Mouse (Mus musculus) cerebellum, adult 2 months (tissue): ENCODE measurements around the gene Gm43738.

ENCODE experiments used
- CTCF ChIP-seq: fragments of 200-500 bp; IDR thresholded peaks from 2 replicates; pipeline ENCODE4 v1.5.1; 2011; ENCODE audit warnings: low read depth, mild to moderate bottlenecking, control low read depth, low read length, moderate library complexity, borderline replicate concordance; ENCODE audit not compliant: insufficient read depth
- POLR2A ChIP-seq: fragments of 200-500 bp; IDR thresholded peaks from 2 replicates; pipeline ENCODE4 v1.6.1; 2011; ENCODE audit warnings: low read length, control low read depth, borderline replicate concordance; ENCODE audit not compliant: insufficient read depth

- TF ChIP-seq POLR2A (no peak), CTCF (no peak)
These were observed 35.5 kb upstream of the Gm43738 start for GRCm38 (mm10) chr3:89136365-89136764.
